Mouse (Mus musculus) myocyte (in vitro differentiated cells): ENCODE data around the gene Pold4. TPM values are rescaled to one million over a fixed set of nuclear protein-coding genes. Genes with fewer than 3 reads are reported as not detected.
"Not testable (repeated sequence)": the region's sequence is repeated elsewhere in the genome, so short reads cannot be mapped to it uniquely, and the experiment has no call there.

Experiments
- H3K27me3 ChIP-seq: one replicate; pipeline ENCODE4 v1.6.1; 2011; ENCODE audit not compliant: control insufficient read depth, insufficient read depth, insufficient read length
- H3K36me3 ChIP-seq: one replicate; pipeline ENCODE4 v1.6.1; 2011; ENCODE audit not compliant: control insufficient read depth, insufficient read depth
- H3K4me2 ChIP-seq: one replicate; pipeline ENCODE4 v1.6.1; 2011; ENCODE audit warnings: low read depth, control low read depth
- H3K4me3 ChIP-seq: one replicate; pipeline ENCODE4 v1.5.1; 2011; ENCODE audit warnings: mild to moderate bottlenecking, control low read depth, moderate library complexity
- H3K79me2 ChIP-seq: one replicate; pipeline ENCODE4 v1.6.1; 2011; ENCODE audit not compliant: control insufficient read depth, insufficient read depth
- H3ac ChIP-seq: one replicate; pipeline ENCODE4 v1.6.1; 2011; ENCODE audit not compliant: control insufficient read depth, insufficient read length
- CEBPB ChIP-seq: IDR thresholded peaks from 2 replicates; pipeline ENCODE4 v1.6.1; 2011; ENCODE audit warnings: mild to moderate bottlenecking, moderate library complexity; ENCODE audit not compliant: poor library complexity, insufficient read depth, severe bottlenecking
- E2F4 ChIP-seq: IDR thresholded peaks from one replicate; pipeline ENCODE4 v1.6.1; 2011; ENCODE audit warnings: mild to moderate bottlenecking, control low read depth, moderate library complexity; ENCODE audit not compliant: insufficient read depth
- MAX ChIP-seq: IDR thresholded peaks from one replicate; pipeline ENCODE4 v1.6.1; 2011; ENCODE audit warnings: low read depth, mild to moderate bottlenecking, control low read depth
- MYOD1 ChIP-seq, 3 experiments: IDR thresholded peaks; one replicate each; pipeline ENCODE4 v1.6.1; 2011; ENCODE audit warnings: control low read depth in 2 of 3, low read depth in 2 of 3, mild to moderate bottlenecking in 2 of 3, moderate library complexity in 1 of 3; ENCODE audit not compliant: insufficient read length in 2 of 3, control insufficient read depth in 1 of 3
- MYOG ChIP-seq, 3 experiments: IDR thresholded peaks; one replicate each; pipeline ENCODE4 v1.6.1; 2011; ENCODE audit warnings: control low read depth in 2 of 3, low read depth in 2 of 3, mild to moderate bottlenecking in 2 of 3; ENCODE audit not compliant: insufficient read length in 2 of 3, control insufficient read depth in 1 of 3, insufficient read depth in 1 of 3
- POLR2A ChIP-seq: IDR thresholded peaks from one replicate; pipeline ENCODE4 v1.6.1; 2011; ENCODE audit warnings: low read depth, mild to moderate bottlenecking, control low read depth, moderate library complexity; ENCODE audit not compliant: insufficient read length
- POLR2AphosphoS2 ChIP-seq: IDR thresholded peaks from one replicate; pipeline ENCODE4 v1.6.1; 2011; ENCODE audit warnings: low read depth, control low read depth; ENCODE audit not compliant: insufficient read length
- REST ChIP-seq: IDR thresholded peaks from one replicate; pipeline ENCODE4 v1.6.1; 2011; ENCODE audit warnings: mild to moderate bottlenecking, control low read depth, moderate library complexity; ENCODE audit not compliant: insufficient read depth, insufficient read length
- SRF ChIP-seq: IDR thresholded peaks from one replicate; pipeline ENCODE4 v1.6.1; 2011; ENCODE audit warnings: low read depth; ENCODE audit not compliant: control insufficient read depth, insufficient read length
- TCF12 ChIP-seq: IDR thresholded peaks from one replicate; pipeline ENCODE4 v1.6.1; 2011; ENCODE audit warnings: mild to moderate bottlenecking, control low read depth; ENCODE audit not compliant: poor library complexity, insufficient read depth, severe bottlenecking
- TCF3 ChIP-seq: IDR thresholded peaks from one replicate; pipeline ENCODE4 v1.6.1; 2011; ENCODE audit warnings: low read depth, control low read depth; ENCODE audit not compliant: insufficient read length
- USF1 ChIP-seq: IDR thresholded peaks from one replicate; pipeline ENCODE4 v1.6.1; 2011; ENCODE audit warnings: low read depth, mild to moderate bottlenecking, control low read depth, moderate library complexity
- polyA plus RNA-seq: library from polyadenylated mRNA; unstranded; fragments of >200 nt; fragmentation: generic; extraction: Trizol; gene quantifications from one replicate; pipeline ENCODE4 v1.2.1, GENCODE M21; 2012; ENCODE audit warnings: missing spikeins

Gene Pold4
- polyA plus RNA-seq, 1 experiment = 166 TPM

GRCm38 (mm10) chr19:4232651-4233050, 952 bp downstream of the Pold4 start:
- peak overlapping the region; percentile 29 for H3K4me3 ChIP-seq
- H3K27me3 ChIP-seq = no peaks in the 10 kb centered on the region
- H3K36me3 ChIP-seq = no peaks in the 10 kb centered on the region
- peak overlapping the region; percentile 98 for H3K4me2 ChIP-seq
- H3K79me2 ChIP-seq = peaks cover 8% of the 10 kb centered on the region
- no peak for TF ChIP-seq CEBPB
- TF ChIP-seq E2F4 = no peak
- TF ChIP-seq POLR2AphosphoS2 = no peak
- H3ac ChIP-seq = no peak overlapping the region

GRCm38 (mm10) chr19:4234548-4234947, 2.8 kb downstream of the Pold4 start:
- H3K79me2 ChIP-seq = peaks cover 8% of the 10 kb centered on the region
- H3K4me2 ChIP-seq = no peak overlapping the region
- H3K36me3 ChIP-seq = no peaks in the 10 kb centered on the region
- peak; percentile 5 for TF ChIP-seq POLR2AphosphoS2
- peak; percentile 44 for TF ChIP-seq TCF12
- TF ChIP-seq POLR2A = no peak
- TF ChIP-seq MAX = no peak
- no peak for TF ChIP-seq TCF3
- peak in 1 of 3 experiments; percentile 62 for TF ChIP-seq MYOG (IDR thresholded peaks at IDR 0.05; ENCODE audit: control insufficient read depth in 1 of 3, insufficient read depth in 1 of 3, insufficient read length in 2 of 3, low read depth in 2 of 3)
- no peak for TF ChIP-seq USF1
- TF ChIP-seq E2F4 = no peak
- no peak for TF ChIP-seq REST
- no peak for TF ChIP-seq SRF
- TF ChIP-seq CEBPB = no peak
- peak in 2 of 3 experiments; percentile 38 to 77 for TF ChIP-seq MYOD1 (IDR thresholded peaks at IDR 0.05; ENCODE audit: control insufficient read depth in 1 of 3, insufficient read length in 2 of 3, low read depth in 2 of 3)
- H3K27me3 ChIP-seq = no peaks in the 10 kb centered on the region
- no peak overlapping the region for H3ac ChIP-seq
- no peak overlapping the region for H3K4me3 ChIP-seq

- Histone ChIP-seq H3K79me2 (no peaks in the 10 kb centered on the region), H3K27me3 (no peaks in the 10 kb centered on the region), H3K36me3 (no peaks in the 10 kb centered on the region), H3ac (no peak overlapping the region), H3K4me3 (no peak overlapping the region), H3K4me2 (no peak overlapping the region)
- TF ChIP-seq POLR2A (no peak), SRF (no peak), MYOD1 (IDR thresholded peaks at IDR 0.05; ENCODE audit: control insufficient read depth in 1 of 3, insufficient read length in 2 of 3, low read depth in 2 of 3) (no peak), CEBPB (no peak), POLR2AphosphoS2 (no peak), MAX (no peak), MYOG (IDR thresholded peaks at IDR 0.05; ENCODE audit: control insufficient read depth in 1 of 3, insufficient read depth in 1 of 3, insufficient read length in 2 of 3, low read depth in 2 of 3) (no peak)
Measured at GRCm38 (mm10) chr19:4240247-4240668, 8.6 kb downstream of the Pold4 start.

- H3K4me2 ChIP-seq = no peak overlapping the region
- H3ac ChIP-seq = no peak overlapping the region
- H3K27me3 ChIP-seq = no peaks in the 10 kb centered on the region
- H3K4me3 ChIP-seq = no peak overlapping the region
- H3K36me3 ChIP-seq = no peaks in the 10 kb centered on the region
- no peaks in the 10 kb centered on the region for H3K79me2 ChIP-seq
- TF ChIP-seq E2F4 = no peak
- no peak for TF ChIP-seq TCF12
- no peak for TF ChIP-seq SRF
- no peak for TF ChIP-seq CEBPB
- no peak for TF ChIP-seq USF1
- TF ChIP-seq POLR2A = no peak
Measured at GRCm38 (mm10) chr19:4242416-4242815, 10.7 kb downstream of the Pold4 start.

GRCm38 (mm10) chr19:4244775-4245174, 13.1 kb downstream of the Pold4 start:
- Histone ChIP-seq H3K27me3 (no peaks in the 10 kb centered on the region), H3K79me2 (no peaks in the 10 kb centered on the region), H3K4me2 (no peak overlapping the region), H3ac (no peak overlapping the region), H3K4me3 (no peak overlapping the region), H3K36me3 (no peaks in the 10 kb centered on the region)
- TF ChIP-seq MYOG (IDR thresholded peaks at IDR 0.05; ENCODE audit: control insufficient read depth in 1 of 3, insufficient read depth in 1 of 3, insufficient read length in 2 of 3, low read depth in 2 of 3) (no peak), E2F4 (no peak), MYOD1 (IDR thresholded peaks at IDR 0.05; ENCODE audit: control insufficient read depth in 1 of 3, insufficient read length in 2 of 3, low read depth in 2 of 3) (no peak), MAX (no peak), POLR2A (no peak), TCF3 (no peak), CEBPB (no peak), USF1 (no peak), REST (no peak), TCF12 (no peak), SRF (no peak), POLR2AphosphoS2 (no peak)

GRCm38 (mm10) chr19:4247010-4247409, 15.3 kb downstream of the Pold4 start:
- Histone ChIP-seq H3K36me3 (no peaks in the 10 kb centered on the region), H3ac (no peak overlapping the region), H3K27me3 (no peaks in the 10 kb centered on the region), H3K4me2 (no peak overlapping the region), H3K4me3 (no peak overlapping the region), H3K79me2 (no peaks in the 10 kb centered on the region)
- TF ChIP-seq MYOG (IDR thresholded peaks at IDR 0.05; ENCODE audit: control insufficient read depth in 1 of 3, insufficient read depth in 1 of 3, insufficient read length in 2 of 3, low read depth in 2 of 3) (no peak), REST (no peak), SRF (no peak), POLR2AphosphoS2 (no peak), MYOD1 (IDR thresholded peaks at IDR 0.05; ENCODE audit: control insufficient read depth in 1 of 3, insufficient read length in 2 of 3, low read depth in 2 of 3) (no peak), E2F4 (no peak), POLR2A (no peak), USF1 (no peak), MAX (no peak), TCF3 (no peak), TCF12 (no peak), CEBPB (no peak)

- H3ac ChIP-seq, H3K79me2 ChIP-seq, H3K36me3 ChIP-seq, H3K4me2 ChIP-seq, H3K27me3 ChIP-seq, H3K4me3 ChIP-seq: not testable (repeated sequence)
Measured at GRCm38 (mm10) chr19:4248683-4249082, 17.0 kb downstream of the Pold4 start.
